Mouse (Mus musculus) spleen, postnatal 36 days (tissue): ENCODE results near the gene Tnni3k.

Experiments
- DNase-seq, 2 experiments: peaks; one replicate each; pipeline ENCODE4 v3.0.0; 2022; ENCODE audit warnings: low spot score in 2 of 2, mixed read lengths in 1 of 2

Gene Tnni3k

DNA sequence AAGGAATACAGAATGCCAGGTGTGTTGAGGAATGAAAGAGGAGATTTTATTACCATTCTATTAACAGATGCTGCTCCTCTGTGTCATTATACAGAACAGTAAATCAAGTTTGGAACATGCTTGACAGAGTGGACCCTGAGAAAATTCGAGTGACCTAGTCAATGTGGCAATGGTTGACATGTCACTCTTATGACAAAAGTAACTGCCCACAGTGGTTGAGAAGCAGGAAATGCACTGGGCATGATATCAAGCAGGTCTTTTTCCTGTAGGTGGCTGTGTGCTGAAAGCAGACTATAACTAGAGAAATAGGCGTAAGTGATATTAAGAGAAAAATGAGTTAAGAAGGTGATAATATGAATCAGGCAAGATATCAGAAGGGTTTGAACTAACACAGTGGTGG is 105.7 kb downstream of the Tnni3k start:
- DNase-seq = no peak

DNA sequence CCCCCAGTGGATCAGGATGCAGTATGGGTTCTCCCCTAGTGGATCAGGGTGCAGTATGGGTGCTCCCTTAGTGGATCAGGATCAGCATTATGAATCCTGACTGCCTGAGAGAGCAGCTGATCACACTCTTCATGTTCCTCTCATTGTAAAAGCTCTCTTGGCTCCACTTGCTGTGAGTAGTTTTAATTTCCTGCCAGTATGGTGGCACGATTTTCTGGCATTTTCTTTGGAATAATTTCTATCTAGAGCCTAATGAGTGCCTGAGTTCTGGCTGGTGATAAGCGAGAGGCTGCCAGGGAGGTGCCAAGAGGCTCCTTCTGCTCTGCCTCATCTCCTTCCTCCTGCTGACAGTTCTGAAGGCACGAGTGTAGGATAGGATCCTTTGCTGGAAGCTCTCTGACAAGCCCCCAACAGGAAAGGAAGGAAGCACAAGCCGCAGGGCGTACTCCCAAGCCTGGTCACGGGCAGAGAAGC is 109.5 kb downstream of the Tnni3k start:
- no peak for DNase-seq

DNA sequence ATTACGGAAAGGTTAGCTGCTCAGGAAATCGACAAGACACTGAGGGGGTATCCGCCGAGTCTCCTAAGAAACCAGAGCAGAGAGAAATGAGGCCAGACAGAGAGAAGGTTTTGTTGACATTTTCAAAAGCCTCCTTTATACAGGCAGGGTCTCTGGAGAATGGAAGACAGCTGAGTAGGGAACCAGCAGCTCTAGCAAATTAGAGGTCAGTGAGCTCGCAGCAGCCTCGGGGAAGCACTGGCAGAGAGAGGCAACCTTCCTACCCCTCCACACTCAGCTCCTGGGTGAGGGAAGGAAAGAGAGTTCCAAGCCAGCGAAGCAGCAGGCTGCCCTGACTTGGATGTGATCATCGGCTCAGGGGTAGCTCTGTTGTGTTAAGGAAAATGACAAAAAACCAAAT is 127.5 kb downstream of the Tnni3k start:
- DNase-seq = no peak

DNA sequence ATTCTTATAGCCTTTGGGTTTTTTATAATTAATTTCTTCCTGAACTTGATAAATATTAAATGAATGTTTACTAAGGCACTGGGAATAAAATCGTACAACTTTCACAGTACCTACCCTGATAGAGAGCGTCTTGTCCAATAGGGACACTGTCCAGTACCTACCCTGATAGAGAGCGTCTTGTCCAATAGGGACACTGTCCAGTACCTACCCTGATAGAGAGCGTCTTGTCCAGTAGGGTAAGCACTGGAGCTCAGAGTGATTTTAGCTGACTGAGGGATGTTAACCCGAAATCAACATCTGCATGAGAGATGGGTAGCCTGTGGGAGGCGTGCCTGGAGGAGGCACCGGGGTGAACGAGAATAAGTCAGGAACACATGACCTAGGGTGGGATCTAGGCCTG is 130.3 kb downstream of the Tnni3k start:
- DNase-seq = no peak

DNA sequence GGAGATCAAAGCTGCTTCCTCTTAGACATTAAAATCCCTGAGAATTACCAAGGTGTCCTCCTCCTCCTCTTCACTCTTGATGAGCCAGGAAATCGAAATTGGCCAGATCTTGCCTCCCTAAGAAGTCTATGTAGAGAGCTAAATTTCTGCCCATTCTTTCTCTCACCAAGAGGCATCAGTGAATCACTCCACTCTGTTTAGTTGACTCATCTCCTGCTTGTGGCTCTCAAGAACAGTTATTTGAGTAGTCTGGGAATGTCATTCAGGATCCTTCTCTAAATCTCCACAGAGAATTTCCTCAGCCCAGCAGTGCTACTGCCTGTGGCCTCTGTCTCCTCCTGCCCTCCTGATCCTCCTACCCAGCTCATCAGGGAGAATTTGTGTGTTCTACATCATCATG is 139.6 kb downstream of the Tnni3k start:
- no peak for DNase-seq

DNA sequence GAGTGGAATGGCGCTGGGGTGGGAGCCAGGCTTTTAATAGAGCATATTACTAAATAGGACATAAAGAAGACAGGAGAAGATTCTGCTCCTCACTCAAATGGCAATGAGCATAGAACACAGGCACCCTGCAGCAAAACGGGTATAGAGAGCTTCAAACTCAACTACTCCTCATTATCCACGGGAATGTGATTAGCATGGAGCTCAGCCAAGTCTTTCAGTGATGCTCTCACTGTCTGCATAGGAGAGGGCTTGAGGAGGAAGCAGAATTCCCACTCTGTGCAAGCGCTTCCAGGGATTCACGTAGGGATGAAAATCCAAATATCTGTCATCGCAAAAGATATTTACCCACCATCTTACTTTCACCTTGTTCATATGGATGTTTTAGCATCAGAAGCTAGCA is 141.6 kb downstream of the Tnni3k start:
- no peak for DNase-seq

DNA sequence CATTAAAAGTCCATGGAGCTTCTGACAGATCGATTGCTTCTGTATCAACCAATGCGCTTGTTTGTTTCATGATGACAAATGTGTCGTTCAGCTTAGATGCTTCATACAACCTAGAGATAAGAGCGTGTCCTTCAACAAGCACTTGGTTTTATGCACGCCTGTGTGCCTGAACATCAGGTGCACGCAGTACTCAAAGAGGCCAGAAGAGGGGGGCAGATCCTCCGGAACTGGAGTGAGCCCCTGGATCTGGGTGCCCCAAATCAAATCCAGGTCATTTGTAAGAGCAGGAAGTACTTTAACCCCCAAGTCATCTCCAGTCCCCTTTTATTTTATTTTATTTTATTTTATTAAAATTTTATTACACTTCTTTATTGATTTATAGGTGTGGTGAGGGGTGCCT is 158.5 kb downstream of the Tnni3k start:
- DNase-seq = no peak

DNA sequence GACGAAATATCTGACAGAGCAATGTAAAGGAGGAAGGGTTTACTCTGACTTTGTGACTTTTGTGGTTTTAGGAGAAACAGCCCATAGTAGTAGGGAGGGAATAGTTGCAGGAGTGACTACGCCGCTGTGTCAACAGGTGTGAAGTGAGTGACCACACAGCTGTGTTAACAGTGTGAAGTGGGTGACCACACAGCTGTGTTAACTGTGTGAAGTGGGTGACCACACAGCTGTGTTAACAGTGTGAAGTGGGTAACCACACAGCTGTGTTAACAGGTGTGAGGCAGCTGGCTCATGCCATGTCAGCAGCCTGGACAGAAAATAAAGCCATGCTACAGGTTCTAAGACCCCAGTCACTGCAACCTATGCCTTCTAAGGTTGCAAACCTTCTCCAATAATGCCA is 162.0 kb downstream of the Tnni3k start:
- no peak for DNase-seq

DNA sequence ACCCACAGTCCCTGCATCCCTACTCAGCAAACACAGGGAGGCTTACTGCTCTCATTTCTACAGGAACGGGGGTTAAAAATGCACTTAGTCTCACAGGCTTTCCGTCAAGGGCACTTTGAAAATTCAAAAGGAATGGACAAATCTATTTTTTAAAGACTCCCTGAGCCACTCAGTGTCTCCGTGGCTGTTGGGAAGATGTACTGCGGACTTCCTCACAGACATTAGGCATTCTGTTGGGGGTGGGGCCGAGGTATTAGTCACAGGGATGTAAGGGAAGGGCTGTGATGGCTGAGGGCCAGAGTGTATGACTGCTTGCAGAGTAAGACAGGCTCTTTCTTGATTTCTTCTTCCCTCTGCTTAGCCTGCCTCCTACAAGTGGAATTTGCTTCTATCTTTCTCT is 169.8 kb downstream of the Tnni3k start:
- no peak for DNase-seq

DNA sequence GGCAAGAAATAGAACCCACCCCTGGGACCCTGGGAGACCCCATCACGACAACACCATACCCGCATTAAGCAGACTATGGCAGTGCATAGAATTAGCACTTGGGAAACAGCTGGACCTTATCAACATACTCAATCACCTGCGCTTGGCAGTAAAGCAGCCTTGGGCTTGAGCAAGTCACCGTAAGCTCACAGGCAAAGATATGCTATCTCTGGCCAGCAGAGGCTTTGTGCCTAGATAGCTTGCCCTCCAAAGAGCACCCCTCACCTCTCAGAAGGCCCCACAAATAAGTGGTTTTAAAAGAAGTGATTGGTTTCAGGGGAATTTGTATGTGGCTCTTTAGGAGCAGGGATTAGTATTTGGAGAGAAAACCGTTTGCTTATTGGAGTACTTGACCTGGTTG is 170.2 kb downstream of the Tnni3k start:
- DNase-seq = no peak

DNA sequence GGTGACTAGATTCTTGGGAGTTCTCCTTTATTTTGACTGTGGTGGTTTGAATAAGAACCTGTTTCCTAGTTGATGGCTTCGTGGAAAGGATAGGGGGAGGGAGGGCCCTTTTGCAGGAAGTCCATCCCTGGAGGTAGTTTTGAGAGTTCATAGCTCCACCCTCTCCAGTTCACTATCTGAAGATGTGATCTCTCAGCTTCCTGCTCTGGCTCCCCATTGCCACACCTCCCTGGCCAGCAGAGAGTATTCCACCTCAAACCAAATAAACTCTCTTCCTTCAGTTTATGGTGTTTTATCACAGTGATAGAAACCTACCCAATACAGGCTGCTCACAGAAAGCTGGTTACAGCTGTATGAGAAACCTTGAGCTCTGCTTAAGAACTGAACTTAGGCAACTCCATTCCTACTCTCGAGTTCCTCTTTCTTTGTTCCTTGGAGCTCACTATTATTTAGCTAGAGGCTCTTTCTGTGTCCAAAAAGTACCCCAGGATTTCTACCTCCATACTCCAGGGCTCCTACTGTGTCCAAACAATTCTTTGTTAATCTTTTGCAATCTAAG is 173.7 kb downstream of the Tnni3k start:
- no peak for DNase-seq

DNA sequence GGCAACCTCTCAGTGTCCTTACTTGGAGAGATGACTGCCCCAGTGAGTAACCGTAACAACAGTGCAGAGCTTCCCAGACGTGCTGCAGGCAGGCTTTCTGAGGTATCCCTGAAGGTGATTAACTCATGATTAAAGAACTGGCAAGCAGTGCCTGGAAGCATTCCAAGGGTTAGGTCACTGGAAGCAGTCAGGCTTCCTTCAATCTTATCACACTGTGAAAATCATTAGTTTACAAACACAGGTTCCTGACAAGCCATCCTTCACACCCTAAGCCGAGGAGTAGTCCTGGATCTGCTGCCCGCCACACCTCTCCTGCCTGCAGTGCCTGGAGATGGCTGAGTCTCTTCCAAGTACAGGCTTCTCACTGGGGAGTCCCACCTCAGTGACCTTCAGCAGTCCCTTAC is 174.7 kb downstream of the Tnni3k start:
- no peak for DNase-seq

DNA sequence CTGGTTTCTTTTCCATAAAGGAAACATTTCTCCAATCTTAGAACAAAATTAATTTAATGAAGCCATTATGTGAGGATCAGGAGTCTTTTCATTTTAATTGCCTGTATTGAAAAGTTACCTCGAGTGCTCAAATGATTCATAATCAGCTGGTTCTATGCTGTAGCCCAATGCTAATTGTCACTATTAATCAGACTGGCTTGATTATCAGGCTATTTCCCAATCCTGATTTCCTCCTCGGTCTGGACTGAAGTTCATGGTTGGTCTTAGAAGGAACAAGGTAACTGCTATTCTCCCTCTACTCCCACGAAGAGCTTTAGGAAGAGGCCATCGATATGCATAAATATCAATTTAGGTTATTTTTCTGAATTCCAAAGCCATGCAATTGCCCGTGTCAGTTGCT is 175.1 kb downstream of the Tnni3k start:
- no peak for DNase-seq

DNA sequence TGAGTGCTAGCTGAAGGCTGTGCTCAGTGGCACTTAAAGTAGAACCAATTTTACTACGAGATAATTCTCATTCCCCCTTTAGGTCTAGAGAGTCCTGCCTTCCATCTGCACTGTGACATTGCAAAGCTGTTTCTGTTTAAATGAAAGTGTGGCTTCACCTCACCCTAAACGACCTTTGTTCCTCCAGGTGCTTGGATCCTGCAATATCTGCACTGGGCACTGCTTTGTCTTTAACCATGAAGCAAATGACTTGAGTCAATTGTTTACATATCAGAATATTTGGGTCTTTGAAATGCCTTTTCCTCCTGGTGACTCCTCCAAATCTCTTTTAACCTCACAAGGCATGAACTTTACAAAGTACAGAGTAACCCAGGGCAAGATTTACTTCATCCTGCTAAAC is 175.7 kb downstream of the Tnni3k start:
- no peak for DNase-seq

DNA sequence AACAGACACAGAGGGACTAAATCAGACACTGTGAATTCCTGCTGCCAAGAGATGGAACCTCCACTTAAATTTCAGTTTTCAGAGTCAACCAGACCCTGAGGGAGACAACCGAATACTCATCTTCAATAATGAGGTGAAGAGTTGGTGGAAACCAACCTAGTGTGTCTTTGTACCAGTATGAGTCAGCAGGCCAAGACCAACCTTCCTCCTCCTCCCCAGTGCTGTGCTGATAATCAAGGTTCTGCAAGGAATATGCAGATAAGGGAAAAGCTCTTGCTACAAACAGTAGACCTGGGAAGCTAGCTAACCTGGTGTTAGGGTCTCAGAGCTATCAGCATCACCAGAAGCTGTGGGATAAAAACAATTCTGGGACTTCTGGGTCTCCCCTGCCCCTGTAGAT is 176.1 kb downstream of the Tnni3k start:
- DNase-seq = no peak

DNA sequence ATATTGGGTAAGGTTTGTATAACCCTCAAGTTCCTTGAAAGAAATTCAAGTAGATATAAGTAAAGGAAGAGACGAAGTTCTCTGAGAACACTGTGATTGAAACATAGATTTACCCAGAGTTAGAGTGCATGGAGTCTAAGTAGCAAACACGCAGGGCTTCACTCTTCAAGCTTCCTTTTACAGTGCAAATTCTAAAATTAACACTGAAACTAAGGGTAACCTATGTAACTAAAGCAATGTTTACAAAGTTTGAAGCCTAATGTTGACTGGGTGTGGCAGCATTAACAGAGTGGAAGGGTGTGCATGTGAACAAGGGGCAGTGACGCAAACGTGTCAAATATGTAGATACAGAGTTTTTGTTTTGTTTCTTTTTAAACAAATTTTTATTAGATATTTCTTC is 186.4 kb downstream of the Tnni3k start:
- no peak for DNase-seq

DNA sequence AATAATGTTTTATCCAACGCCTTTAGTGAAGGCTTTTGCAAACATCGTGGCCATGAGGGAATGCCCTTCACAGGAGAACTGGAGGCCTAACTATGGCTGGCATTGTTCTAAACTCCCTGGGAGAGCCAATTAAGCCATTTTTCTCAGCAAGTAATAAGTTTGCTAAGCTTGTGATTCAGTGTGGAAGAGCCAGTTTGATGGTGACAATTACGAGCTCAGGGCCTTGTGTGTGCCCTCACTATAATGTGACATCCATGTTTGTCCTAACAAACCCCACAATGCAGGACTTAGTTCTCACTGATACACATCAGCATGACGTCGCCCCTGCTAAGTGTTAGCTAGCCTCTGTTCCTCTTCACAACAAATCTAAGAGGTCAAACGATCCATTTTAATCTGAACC is 193.3 kb downstream of the Tnni3k start:
- no peak for DNase-seq

DNA sequence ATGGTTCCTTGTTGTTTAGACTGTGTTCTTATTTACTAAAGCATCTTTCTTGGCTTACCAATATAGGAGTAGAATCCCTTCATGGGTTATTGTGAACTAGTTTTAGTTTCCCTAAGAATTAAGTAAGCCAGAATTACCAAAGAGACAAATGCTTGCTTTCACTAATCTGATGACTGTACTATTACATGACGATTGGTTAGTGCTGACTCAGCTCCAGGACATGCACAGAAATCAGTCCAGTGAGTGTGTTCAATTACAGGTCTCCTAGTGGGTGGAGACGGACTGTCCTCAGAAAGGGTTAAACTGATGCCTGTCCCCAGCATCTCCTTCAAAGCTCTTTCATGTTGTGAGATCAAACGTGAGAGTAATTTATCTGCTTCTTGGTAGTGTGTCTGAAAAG is 195.5 kb downstream of the Tnni3k start:
- DNase-seq = no peak

DNA sequence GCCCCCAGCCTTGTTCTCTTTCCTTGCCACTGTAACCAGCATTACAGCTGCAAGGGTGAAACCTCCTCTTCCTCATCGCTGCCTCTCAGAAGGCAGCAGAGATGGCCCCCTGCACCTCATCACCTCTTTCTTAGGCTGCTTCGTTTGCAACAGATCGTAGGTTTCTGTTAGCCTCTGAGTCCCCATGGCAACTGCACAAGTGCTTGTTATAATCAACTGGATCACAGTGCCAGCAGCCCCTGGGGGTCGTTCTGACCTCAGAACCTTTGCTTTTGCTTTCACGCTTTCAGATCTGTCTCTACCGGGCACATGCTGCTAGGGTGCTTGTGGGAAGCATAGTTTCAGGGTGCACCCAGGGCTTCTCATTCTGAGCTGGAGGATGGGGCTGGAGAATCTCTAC is 201.9 kb downstream of the Tnni3k start:
- DNase-seq = no peak

DNA sequence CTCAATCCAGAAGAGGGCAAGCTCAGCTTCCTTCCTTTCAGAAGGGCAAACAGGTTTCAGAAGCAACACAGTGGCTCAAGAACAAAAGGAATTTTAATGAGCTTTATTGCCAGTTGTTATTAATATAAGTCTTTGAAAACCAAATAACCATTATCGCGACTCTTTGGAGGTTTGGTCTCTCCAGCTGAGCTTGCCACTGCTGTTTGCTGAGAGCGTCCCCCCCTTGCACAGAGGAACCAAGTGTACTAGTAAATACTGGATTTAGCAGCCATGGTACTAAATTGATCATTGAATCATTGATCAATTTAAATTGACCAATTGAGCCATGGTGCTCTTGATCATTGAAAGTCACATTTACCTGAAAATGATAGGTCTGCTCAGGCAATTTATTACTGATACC is 202.9 kb downstream of the Tnni3k start:
- DNase-seq = no peak

DNA sequence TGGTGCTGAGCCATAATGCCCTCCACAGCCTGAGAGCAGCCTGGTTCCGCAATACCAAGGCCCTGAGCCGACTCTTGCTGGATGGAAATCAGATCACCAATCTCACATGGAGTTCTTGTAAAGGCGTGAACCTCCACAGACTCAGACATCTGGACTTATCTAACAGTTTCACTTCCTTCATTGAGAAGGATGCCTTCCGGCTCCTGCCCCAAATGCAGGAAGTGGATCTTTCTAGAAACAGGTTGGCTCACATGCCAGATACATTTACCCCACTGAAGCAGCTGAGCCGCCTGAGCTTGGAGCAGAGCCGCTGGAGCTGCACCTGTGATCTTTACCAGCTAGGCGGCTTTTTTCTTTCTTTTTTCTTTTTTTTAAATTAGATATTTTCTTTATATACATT is 213.0 kb downstream of the Tnni3k start:
- DNase-seq = no peak

DNA sequence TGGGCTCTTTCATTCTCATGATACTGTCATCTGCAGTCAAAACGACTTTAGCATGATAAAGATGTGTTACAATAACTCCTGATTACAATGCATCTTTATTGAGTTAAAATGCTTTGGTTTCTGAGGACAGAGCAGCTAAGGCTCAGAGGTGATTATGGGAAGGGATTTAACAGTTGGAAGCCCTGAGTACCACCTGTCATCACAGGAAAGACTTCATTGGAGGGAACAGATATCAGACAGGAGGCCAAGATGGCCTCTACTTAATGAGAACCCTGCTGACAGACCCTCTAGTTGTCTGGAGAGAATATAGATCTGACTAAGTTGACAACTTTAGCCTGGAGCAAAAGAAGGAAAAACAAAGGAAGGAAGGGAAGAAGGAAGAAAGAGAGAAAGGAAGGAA is 214.1 kb downstream of the Tnni3k start:
- no peak for DNase-seq

DNA sequence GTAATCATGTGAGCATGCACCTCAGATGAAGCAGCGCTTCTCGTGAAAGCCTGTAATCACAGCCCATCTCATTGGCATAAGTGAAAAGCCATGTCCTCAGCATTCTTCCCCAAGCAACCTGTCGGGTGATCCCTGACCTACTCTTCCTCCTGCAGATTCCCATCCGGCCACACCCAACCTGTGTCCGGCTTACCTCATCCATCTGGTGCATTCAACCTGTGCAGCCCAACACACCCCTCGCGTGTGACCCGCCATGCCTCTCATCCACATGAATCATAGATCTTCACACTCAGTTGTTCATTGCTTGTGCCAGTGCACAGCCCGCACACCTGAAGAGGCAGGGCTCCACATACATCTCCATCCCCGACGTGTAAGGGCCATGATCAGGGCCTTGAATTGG is 217.3 kb downstream of the Tnni3k start:
- no peak for DNase-seq

DNA sequence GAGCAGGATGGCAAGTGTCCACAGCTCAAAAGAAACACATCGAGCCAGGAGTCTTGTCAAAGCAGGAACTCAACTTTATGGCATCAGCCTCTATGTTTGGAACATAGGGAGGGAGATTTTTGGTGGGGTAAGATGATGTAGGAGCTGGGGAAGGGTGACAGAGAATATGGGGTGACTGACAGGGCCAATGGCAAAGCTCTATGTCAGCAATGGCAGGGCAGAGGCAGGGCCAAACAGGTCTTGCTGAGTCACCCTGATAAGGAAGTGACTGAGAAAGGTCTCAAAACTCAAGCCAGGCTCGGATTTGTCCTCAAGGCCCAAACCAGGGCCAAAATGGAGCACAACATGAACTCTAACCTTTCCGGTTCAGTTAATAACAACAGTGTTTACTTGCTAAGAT is 219.1 kb downstream of the Tnni3k start:
- no peak for DNase-seq

DNA sequence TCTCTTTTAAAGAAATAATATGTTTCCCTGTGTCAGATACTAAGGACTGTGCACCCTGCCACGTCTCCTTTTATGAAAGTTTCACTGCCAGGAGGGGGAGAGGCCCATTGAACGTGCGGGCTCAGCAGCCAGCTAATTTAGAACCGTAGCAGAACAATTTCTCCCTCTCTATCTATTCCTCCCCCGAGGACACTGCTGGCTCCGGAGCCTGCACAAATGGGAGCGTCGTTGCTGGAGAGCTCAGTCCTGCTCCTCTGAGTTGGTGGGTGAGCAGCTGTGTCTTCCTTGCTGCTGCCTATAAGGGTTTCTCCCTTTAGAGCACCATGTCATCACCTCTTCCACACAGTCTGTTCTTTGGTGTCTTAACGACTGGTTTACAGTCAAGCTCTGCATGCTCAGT is 220.8 kb downstream of the Tnni3k start:
- no peak for DNase-seq
